Mouse (Mus musculus): Measurements from ENCODE around the gene Usp32. TPM values are rescaled to one million over a fixed set of nuclear protein-coding genes. Genes with fewer than 3 reads are reported as not detected.

Usp32 gene
- polyA plus RNA-seq, 1 experiment from 2014 or later: 5.3 TPM

GRCm38 (mm10) chr11:84979351-84979750, 160.6 kb downstream of the Usp32 start:
- Histone ChIP-seq H3K4me3 (no peak overlapping the region), H3K4me2 (no peak overlapping the region), H3K4me1 (replicated peaks) (0 out of 2 replicates have a peak, but pooled peaks cover 4% of the 10 kb centered on the region), H3K27ac (ENCODE audit: poor library complexity, severe bottlenecking) (no peak overlapping the region), H3K27me3 (replicated peaks) (no peaks in the 10 kb centered on the region), H3K36me3 (peaks cover 6% of the 10 kb centered on the region), H3K9me3 (replicated peaks) (no peaks in the 10 kb centered on the region), H3K9ac (no peak overlapping the region)
- 44% methylated on average over 1 of the region's 1 CpGs for WGBS
- no peak for ATAC-seq (ENCODE audit: insufficient number of reproducible peaks, low FRiP score)

- Histone ChIP-seq H3K27ac (ENCODE audit: poor library complexity, severe bottlenecking) (no peak overlapping the region), H3K4me1 (replicated peaks) (0 out of 2 replicates have a peak, but pooled peaks cover 4% of the 10 kb centered on the region), H3K9ac (no peak overlapping the region), H3K4me3 (no peak overlapping the region), H3K36me3 (no peaks in the 10 kb centered on the region), H3K4me2 (no peak overlapping the region), H3K9me3 (replicated peaks) (no peaks in the 10 kb centered on the region), H3K27me3 (replicated peaks) (no peaks in the 10 kb centered on the region)
- no peak for ATAC-seq (ENCODE audit: insufficient number of reproducible peaks, low FRiP score)
- WGBS: 60% methylated on average over 2 of the region's 2 CpGs
Observed at GRCm38 (mm10) chr11:84978113-84978512, 161.8 kb downstream of the Usp32 start.

- Histone ChIP-seq H3K4me1 (replicated peaks) (0 out of 2 replicates have a peak, but pooled peaks cover 4% of the 10 kb centered on the region), H3K9ac (no peak overlapping the region), H3K4me3 (no peak overlapping the region), H3K36me3 (no peaks in the 10 kb centered on the region), H3K9me3 (replicated peaks) (no peaks in the 10 kb centered on the region), H3K27ac (ENCODE audit: poor library complexity, severe bottlenecking) (no peak overlapping the region), H3K27me3 (replicated peaks) (no peaks in the 10 kb centered on the region), H3K4me2 (no peak overlapping the region)
- no peak for ATAC-seq (ENCODE audit: insufficient number of reproducible peaks, low FRiP score)
- 74% methylated on average over 3 of the region's 3 CpGs for WGBS
Observed at GRCm38 (mm10) chr11:84977385-84977952, 162.5 kb downstream of the Usp32 start.

GRCm38 (mm10) chr11:84976706-84977105, 163.3 kb downstream of the Usp32 start:
- Histone ChIP-seq H3K4me2 (no peak overlapping the region), H3K4me1 (replicated peaks) (0 out of 2 replicates have a peak, but pooled peaks cover 4% of the 10 kb centered on the region), H3K9ac (no peak overlapping the region), H3K27me3 (replicated peaks) (no peaks in the 10 kb centered on the region), H3K27ac (ENCODE audit: poor library complexity, severe bottlenecking) (no peak overlapping the region), H3K4me3 (no peak overlapping the region), H3K9me3 (replicated peaks) (no peaks in the 10 kb centered on the region), H3K36me3 (no peaks in the 10 kb centered on the region)
- 82% methylated on average over 3 of the region's 3 CpGs for WGBS
- no peak for ATAC-seq (ENCODE audit: insufficient number of reproducible peaks, low FRiP score)

GRCm38 (mm10) chr11:84974582-84974981, 165.4 kb downstream of the Usp32 start:
- no peak overlapping the region for H3K27ac ChIP-seq (ENCODE audit: poor library complexity, severe bottlenecking)
- no peak overlapping the region for H3K4me3 ChIP-seq
- WGBS: 68% methylated on average over 7 of the region's 7 CpGs
- no peaks in the 10 kb centered on the region for H3K9me3 ChIP-seq (replicated peaks)
- no peak overlapping the region for H3K4me2 ChIP-seq
- ATAC-seq (ENCODE audit: insufficient number of reproducible peaks, low FRiP score): no peak
- no peak overlapping the region for H3K9ac ChIP-seq
- H3K27me3 ChIP-seq (replicated peaks): no peaks in the 10 kb centered on the region
- H3K36me3 ChIP-seq: no peaks in the 10 kb centered on the region
- H3K4me1 ChIP-seq (replicated peaks): 0 out of 2 replicates have a peak, but pooled peaks cover 7% of the 10 kb centered on the region

GRCm38 (mm10) chr11:84973661-84974060, 166.3 kb downstream of the Usp32 start:
- WGBS: 59% methylated on average over 5 of the region's 5 CpGs

GRCm38 (mm10) chr11:84972067-84972466, 167.9 kb downstream of the Usp32 start:
- H3K9ac ChIP-seq: no peak overlapping the region
- H3K36me3 ChIP-seq: no peaks in the 10 kb centered on the region
- no peaks in the 10 kb centered on the region for H3K27me3 ChIP-seq (replicated peaks)
- ATAC-seq (ENCODE audit: insufficient number of reproducible peaks, low FRiP score): peak; percentile 29; the same call in 1 of the 2 replicates
- H3K4me2 ChIP-seq: no peak overlapping the region
- H3K4me3 ChIP-seq: no peak overlapping the region
- H3K4me1 ChIP-seq (replicated peaks): peaks cover 19% of the 10 kb centered on the region
- H3K27ac ChIP-seq (ENCODE audit: poor library complexity, severe bottlenecking): no peak overlapping the region
- H3K9me3 ChIP-seq (replicated peaks): no peaks in the 10 kb centered on the region
- WGBS: 50% methylated on average over 3 of the region's 3 CpGs

More at GRCm38 (mm10) chr11:84973661-84974060, 166.3 kb downstream of the Usp32 start:
- Histone ChIP-seq H3K9me3 (replicated peaks) (no peaks in the 10 kb centered on the region), H3K27me3 (replicated peaks) (no peaks in the 10 kb centered on the region), H3K9ac (no peak overlapping the region), H3K4me3 (no peak overlapping the region), H3K36me3 (no peaks in the 10 kb centered on the region), H3K4me1 (replicated peaks) (peaks cover 7% of the 10 kb centered on the region), H3K4me2 (no peak overlapping the region), H3K27ac (ENCODE audit: poor library complexity, severe bottlenecking) (no peak overlapping the region)
- no peak for ATAC-seq (ENCODE audit: insufficient number of reproducible peaks, low FRiP score)

- Histone ChIP-seq H3K9ac (no peak overlapping the region), H3K4me3 (no peak overlapping the region), H3K36me3 (no peaks in the 10 kb centered on the region), H3K4me1 (replicated peaks) (peaks cover 22% of the 10 kb centered on the region), H3K27ac (ENCODE audit: poor library complexity, severe bottlenecking) (no peak overlapping the region), H3K27me3 (replicated peaks) (no peaks in the 10 kb centered on the region), H3K9me3 (replicated peaks) (no peaks in the 10 kb centered on the region), H3K4me2 (no peak overlapping the region)
- 42% methylated on average over 6 of the region's 6 CpGs for WGBS
- no peak for ATAC-seq (ENCODE audit: insufficient number of reproducible peaks, low FRiP score)
Observed at GRCm38 (mm10) chr11:84968775-84969174, 171.2 kb downstream of the Usp32 start.

- Histone ChIP-seq H3K9me3 (replicated peaks) (no peaks in the 10 kb centered on the region), H3K27ac (ENCODE audit: poor library complexity, severe bottlenecking) (no peak overlapping the region), H3K4me3 (no peak overlapping the region), H3K36me3 (no peaks in the 10 kb centered on the region), H3K4me2 (no peak overlapping the region), H3K9ac (no peak overlapping the region), H3K4me1 (replicated peaks) (peaks cover 22% of the 10 kb centered on the region), H3K27me3 (replicated peaks) (no peaks in the 10 kb centered on the region)
- WGBS: 63% methylated on average over 4 of the region's 4 CpGs
- ATAC-seq (ENCODE audit: insufficient number of reproducible peaks, low FRiP score): no peak
Observed at GRCm38 (mm10) chr11:84968309-84968708, 171.7 kb downstream of the Usp32 start.

GRCm38 (mm10) chr11:84967113-84967512, 172.8 kb downstream of the Usp32 start:
- Histone ChIP-seq H3K9me3 (replicated peaks) (no peaks in the 10 kb centered on the region), H3K36me3 (no peaks in the 10 kb centered on the region), H3K4me3 (no peak overlapping the region), H3K4me1 (replicated peaks) (peaks cover 22% of the 10 kb centered on the region), H3K9ac (no peak overlapping the region), H3K27me3 (replicated peaks) (no peaks in the 10 kb centered on the region), H3K27ac (ENCODE audit: poor library complexity, severe bottlenecking) (no peak overlapping the region), H3K4me2 (no peak overlapping the region)
- ATAC-seq (ENCODE audit: insufficient number of reproducible peaks, low FRiP score): no peak
- WGBS: 26% methylated on average over 5 of the region's 5 CpGs

- H3K4me1 ChIP-seq (replicated peaks): peaks cover 22% of the 10 kb centered on the region
Observed at GRCm38 (mm10) chr11:84966696-84967095, 173.3 kb downstream of the Usp32 start.

GRCm38 (mm10) chr11:84963556-84963955, 176.4 kb downstream of the Usp32 start:
- peaks cover 30% of the 10 kb centered on the region for H3K4me1 ChIP-seq (replicated peaks)
- H3K36me3 ChIP-seq: no peaks in the 10 kb centered on the region
- peaks cover 11% of the 10 kb centered on the region for H3K27me3 ChIP-seq (replicated peaks)
- no peak for ATAC-seq (ENCODE audit: insufficient number of reproducible peaks, low FRiP score)
- no peak overlapping the region for H3K4me3 ChIP-seq
- 82% methylated on average over 3 of the region's 3 CpGs for WGBS
- H3K9ac ChIP-seq: no peak overlapping the region
- H3K4me2 ChIP-seq: no peak overlapping the region
- no peaks in the 10 kb centered on the region for H3K9me3 ChIP-seq (replicated peaks)
- H3K27ac ChIP-seq (ENCODE audit: poor library complexity, severe bottlenecking): no peak overlapping the region

More at GRCm38 (mm10) chr11:84966696-84967095, 173.3 kb downstream of the Usp32 start:
- Histone ChIP-seq H3K9me3 (replicated peaks) (no peaks in the 10 kb centered on the region), H3K4me3 (no peak overlapping the region), H3K27ac (ENCODE audit: poor library complexity, severe bottlenecking) (no peak overlapping the region), H3K36me3 (no peaks in the 10 kb centered on the region), H3K4me2 (no peak overlapping the region), H3K27me3 (replicated peaks) (no peaks in the 10 kb centered on the region), H3K9ac (no peak overlapping the region)
- ATAC-seq (ENCODE audit: insufficient number of reproducible peaks, low FRiP score): no peak
- WGBS: 79% methylated on average over 4 of the region's 4 CpGs

Measured in heart, embryonic 12.5 days (tissue).